Mouse (Mus musculus): ENCODE results near the gene Dph1.

Gene Dph1

DNA sequence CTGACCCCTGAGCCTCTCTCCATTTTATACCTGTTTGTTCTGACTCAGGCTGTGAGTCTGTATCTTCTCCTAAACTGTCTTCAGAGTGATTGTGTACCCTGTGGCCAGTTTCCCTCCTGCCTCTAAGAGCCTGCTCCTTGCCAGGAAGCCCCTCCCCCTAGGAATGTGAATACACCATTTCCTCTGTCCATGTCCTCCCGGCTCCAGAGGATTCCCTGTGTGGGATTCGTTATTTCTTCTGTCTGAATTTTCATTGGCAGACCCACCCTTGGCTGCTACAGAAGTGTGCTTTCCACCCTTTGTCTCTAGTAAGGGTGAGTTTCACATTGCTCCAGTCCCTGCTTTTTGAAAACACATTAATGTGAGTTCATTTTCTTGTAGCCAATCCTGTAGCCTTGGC is 57.1 kb downstream of the Dph1 start:
- peak in 1 of 2 experiments; percentile 59 for DNase-seq (ENCODE audit: low spot score in 2 of 2)

DNA sequence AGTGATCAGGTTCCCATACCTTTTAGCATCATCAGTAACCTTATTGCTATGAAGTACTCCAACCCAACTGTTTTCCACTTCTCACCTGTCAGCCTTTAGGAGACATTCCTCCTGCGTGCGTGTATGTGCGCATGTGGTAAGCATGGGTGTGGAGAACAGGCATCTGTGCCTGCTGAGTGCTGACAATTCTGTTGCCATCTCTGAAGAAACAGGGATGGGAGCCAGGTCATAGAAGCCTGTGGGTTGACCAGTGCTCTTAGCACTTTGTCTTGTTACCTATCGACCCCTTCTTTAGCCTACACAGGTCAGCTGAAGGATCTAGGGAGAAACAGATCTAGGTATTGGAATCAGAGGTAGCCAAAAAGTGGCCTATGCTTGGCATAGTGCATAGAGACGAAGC is 57.6 kb downstream of the Dph1 start:
- no peak for DNase-seq (ENCODE audit: low spot score in 2 of 2)

DNA sequence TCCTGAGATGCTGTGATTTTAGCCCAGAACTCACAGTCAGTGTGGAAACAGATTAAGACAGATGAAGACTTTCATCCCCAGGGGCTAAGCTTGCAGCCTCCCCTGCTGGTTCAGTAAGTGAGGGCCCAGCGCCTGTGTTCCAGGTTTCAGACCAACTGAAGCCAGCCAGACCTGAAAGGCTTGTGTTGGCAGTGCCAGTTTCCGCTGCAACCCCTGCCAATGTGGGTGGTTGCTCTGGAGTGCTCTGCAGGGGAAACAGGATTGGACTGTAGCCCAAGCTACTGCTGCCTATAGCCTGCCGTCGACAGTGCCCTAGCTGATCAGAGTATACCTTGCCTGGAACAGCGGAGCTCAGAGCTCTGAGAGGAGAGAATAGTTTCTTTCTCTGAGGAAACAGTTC is 58.8 kb downstream of the Dph1 start:
- DNase-seq (ENCODE audit: low spot score in 2 of 2) = no peak

DNA sequence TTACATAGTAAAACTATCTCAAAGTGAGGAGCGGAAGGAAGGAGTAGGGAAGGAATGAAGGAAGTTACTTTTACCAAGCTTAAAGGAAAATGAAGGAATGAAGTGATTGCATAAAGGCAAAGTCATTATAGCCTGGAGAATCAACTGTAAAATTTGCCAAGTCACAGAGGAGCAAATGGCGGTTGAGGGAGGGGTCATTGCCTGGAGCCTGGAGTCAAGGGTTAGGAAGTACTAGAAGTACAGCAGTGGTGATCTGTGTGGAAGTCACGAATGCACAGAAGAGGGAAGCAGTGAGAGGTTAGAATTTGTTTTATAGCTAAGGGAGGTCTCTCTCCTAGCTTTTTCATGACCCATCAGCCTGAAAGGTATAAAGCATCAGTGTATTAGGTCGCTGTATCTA is 59.7 kb downstream of the Dph1 start:
- no peak for DNase-seq (ENCODE audit: low spot score in 2 of 2)

DNA sequence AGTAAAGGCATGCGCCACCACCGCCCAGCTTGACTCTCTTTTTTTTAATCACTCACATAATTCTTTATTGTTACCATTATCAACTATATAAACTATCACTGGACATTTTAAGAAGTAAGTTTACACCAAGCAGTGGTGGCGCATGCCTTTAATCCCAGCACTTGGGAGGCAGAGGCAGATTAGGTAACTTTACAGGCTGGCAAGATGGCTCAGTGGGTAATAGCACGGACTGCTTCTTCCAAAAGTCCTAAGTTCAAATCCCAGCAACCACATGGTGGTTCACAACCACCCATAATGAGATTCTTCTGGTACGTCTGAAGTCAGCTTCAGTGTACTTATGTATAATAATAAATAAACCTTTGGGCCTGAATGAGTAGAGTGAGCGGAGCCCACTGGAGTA is 61.6 kb downstream of the Dph1 start:
- DNase-seq (ENCODE audit: low spot score in 2 of 2) = no peak

Data from urinary bladder, postnatal 4 days (tissue).